Mouse (Mus musculus) spleen, adult 2 months (tissue): ENCODE measurements at regions not wholly inside any gene's neighbourhood (a gene's known extent, or its start where the extent isn't known, plus 50 kb on each side); places are given as distances from the start of the nearest gene placed in this dataset.

Experiments used
- CTCF ChIP-seq: fragments of 200-500 bp; IDR thresholded peaks from 2 replicates; pipeline ENCODE4 v1.5.1; 2011; ENCODE audit warnings: mild to moderate bottlenecking, inconsistent platforms; ENCODE audit not compliant: insufficient read depth, insufficient read length, insufficient replicate concordance; ENCODE audit errors: extremely low read depth
- POLR2A ChIP-seq: fragments of 200-500 bp; IDR thresholded peaks from 2 replicates; pipeline ENCODE4 v1.6.1; 2011; ENCODE audit warnings: low read depth, low read length, inconsistent platforms

DNA sequence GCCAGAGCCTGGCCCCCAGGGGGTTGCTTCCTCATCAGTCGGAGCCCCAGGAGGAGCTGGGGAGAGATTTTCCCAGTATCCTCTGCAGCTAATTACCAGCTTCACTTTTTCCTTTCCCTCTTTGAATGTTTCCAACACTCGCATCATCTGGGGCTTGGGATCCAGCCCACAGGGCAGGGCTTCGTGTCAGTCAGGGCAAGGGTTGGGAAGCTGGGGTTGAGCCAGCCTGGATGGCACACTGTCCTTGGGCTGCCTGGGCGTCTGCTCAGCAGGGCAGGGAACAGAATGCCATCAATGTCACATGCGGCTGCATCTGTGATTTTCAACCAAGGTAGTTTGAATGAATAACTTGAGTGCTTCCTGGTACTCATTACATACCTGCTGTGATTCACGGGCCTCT lies 52.4 kb upstream of the Tle3 start:
- TF ChIP-seq POLR2A (no peak), CTCF (no peak)
